Mouse (Mus musculus): ENCODE data around the gene Ppard.

The Ppard gene

GRCm38 (mm10) chr17:28283199-28283598 lies 50.7 kb downstream of the Ppard start:
- DNase-seq (ENCODE audit: low read depth, low spot score) = no peak

- DNase-seq (ENCODE audit: low read depth, low spot score) = no peak
Observed at GRCm38 (mm10) chr17:28286133-28286532, 53.6 kb downstream of the Ppard start.

GRCm38 (mm10) chr17:28286964-28287363 lies 54.5 kb downstream of the Ppard start:
- no peak for DNase-seq (ENCODE audit: low read depth, low spot score)

- DNase-seq (ENCODE audit: low read depth, low spot score) = no peak
Observed at GRCm38 (mm10) chr17:28287578-28287977, 55.1 kb downstream of the Ppard start.

- no peak for DNase-seq (ENCODE audit: low read depth, low spot score)
Observed at GRCm38 (mm10) chr17:28287980-28288379, 55.5 kb downstream of the Ppard start.

GRCm38 (mm10) chr17:28290262-28290661 lies 57.8 kb downstream of the Ppard start:
- DNase-seq (ENCODE audit: low read depth, low spot score) = no peak

- no peak for DNase-seq (ENCODE audit: low read depth, low spot score)
Observed at GRCm38 (mm10) chr17:28290671-28291070, 58.2 kb downstream of the Ppard start.

- no peak for DNase-seq (ENCODE audit: low read depth, low spot score)
Observed at GRCm38 (mm10) chr17:28291346-28291745, 58.8 kb downstream of the Ppard start.

GRCm38 (mm10) chr17:28293716-28294115 lies 61.2 kb downstream of the Ppard start:
- DNase-seq (ENCODE audit: low read depth, low spot score) = no peak

GRCm38 (mm10) chr17:28294449-28295333 lies 62.2 kb downstream of the Ppard start:
- no peak for DNase-seq (ENCODE audit: low read depth, low spot score)

GRCm38 (mm10) chr17:28298888-28299287 lies 66.4 kb downstream of the Ppard start:
- DNase-seq (ENCODE audit: low read depth, low spot score) = no peak

GRCm38 (mm10) chr17:28299669-28300320 lies 67.3 kb downstream of the Ppard start:
- no peak for DNase-seq (ENCODE audit: low read depth, low spot score)

- no peak for DNase-seq (ENCODE audit: low read depth, low spot score)
Observed at GRCm38 (mm10) chr17:28300323-28300722, 67.8 kb downstream of the Ppard start.

- DNase-seq (ENCODE audit: low read depth, low spot score) = no peak
Observed at GRCm38 (mm10) chr17:28300850-28301249, 68.3 kb downstream of the Ppard start.

- no peak for DNase-seq (ENCODE audit: low read depth, low spot score)
Observed at GRCm38 (mm10) chr17:28305172-28305571, 72.7 kb downstream of the Ppard start.

- peak; percentile 85 for DNase-seq (ENCODE audit: low read depth, low spot score)
Observed at GRCm38 (mm10) chr17:28308297-28309195, 76.0 kb downstream of the Ppard start.

- DNase-seq (ENCODE audit: low read depth, low spot score) = no peak
Observed at GRCm38 (mm10) chr17:28310831-28311230, 78.3 kb downstream of the Ppard start.

GRCm38 (mm10) chr17:28311366-28312132 lies 79.0 kb downstream of the Ppard start:
- DNase-seq (ENCODE audit: low read depth, low spot score) = no peak

- no peak for DNase-seq (ENCODE audit: low read depth, low spot score)
Observed at GRCm38 (mm10) chr17:28312232-28313211, 80.0 kb downstream of the Ppard start.

All from embryo, embryonic 11.5 days (tissue).